Mouse (Mus musculus) erythroblast, embryonic 14.5 days (primary cell): ENCODE results near the gene Nrp1.

Experiments
- GATA1 ChIP-seq: IDR thresholded peaks from 2 replicates; pipeline ENCODE4 v1.6.1; 2012; ENCODE audit warnings: low read length, inconsistent platforms, mixed read lengths
- TAL1 ChIP-seq: IDR thresholded peaks from 3 replicates; pipeline ENCODE4 v1.6.1; 2012; ENCODE audit warnings: low read length, inconsistent platforms, mixed read lengths

DNA sequence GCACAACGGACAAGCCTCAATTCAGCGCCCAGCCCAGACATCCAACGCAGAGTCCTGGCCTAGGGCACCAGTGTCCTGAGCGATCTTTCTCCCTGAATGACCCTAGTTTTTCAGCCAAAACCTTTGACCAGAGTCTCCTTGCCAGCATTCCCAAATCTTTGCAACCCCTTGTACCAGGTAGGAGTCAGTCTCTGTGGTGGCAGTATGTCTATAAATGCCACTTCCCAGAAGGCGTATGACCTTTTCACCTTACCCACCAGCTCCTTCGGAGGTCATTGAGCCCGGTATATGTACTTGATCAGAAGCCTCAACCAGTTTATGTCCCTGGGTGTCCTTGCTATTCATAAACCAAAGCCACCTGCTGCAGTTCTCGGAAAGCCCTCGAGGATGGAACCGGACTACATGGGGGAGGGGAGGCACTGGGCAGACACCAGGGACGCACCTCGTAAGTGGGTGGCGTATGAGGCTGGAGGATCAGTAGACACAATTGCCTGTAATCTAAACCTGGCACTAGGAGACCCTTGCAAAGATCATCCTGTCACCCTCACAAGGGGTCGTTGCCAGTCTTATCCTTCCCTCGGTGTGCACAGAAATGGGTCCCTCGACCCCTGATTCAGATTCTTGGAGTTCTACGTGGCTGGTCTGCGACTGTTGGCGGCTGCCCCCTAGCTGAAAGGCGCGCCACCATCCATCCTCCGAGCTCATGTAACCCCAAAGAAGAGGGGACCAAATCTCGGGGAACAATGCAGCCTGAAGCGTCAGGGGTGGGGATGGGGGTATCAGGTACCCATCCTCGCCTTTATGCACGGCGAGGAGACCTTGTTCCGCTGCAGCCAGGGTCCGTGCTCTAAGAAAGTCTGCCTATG, 631 bp upstream of the Nrp1 start:
- no peak for TF ChIP-seq GATA1
- TF ChIP-seq TAL1, result no peak
